Mouse (Mus musculus) midbrain, embryonic 13.5 days (tissue): ENCODE data around the gene Foxc2. TPM values are rescaled to one million over a fixed set of nuclear protein-coding genes. Genes with fewer than 3 reads are reported as not detected.

Source experiments
- ATAC-seq: fragments of 200-750 bp; cut with Nextera tagmentation; 2 replicates; pipeline ENCODE4 v1.8.0; 2017; ENCODE audit warnings: mild to moderate bottlenecking, moderate TSS enrichment, moderate library complexity
- H3K27ac ChIP-seq: fragments of 300-500 bp; sonication (generic); 2 replicates; pipeline ENCODE4 v1.5.1; 2015; ENCODE audit warnings: inconsistent platforms, mild to moderate bottlenecking, moderate library complexity
- H3K27me3 ChIP-seq: fragments of 300-500 bp; sonication (generic); 2 replicates; pipeline ENCODE4 v1.6.1; 2015; ENCODE audit warnings: mild to moderate bottlenecking, inconsistent platforms
- H3K36me3 ChIP-seq: fragments of 300-500 bp; sonication (generic); 2 replicates; pipeline ENCODE4 v1.6.1; 2015; ENCODE audit warnings: mild to moderate bottlenecking, inconsistent platforms
- H3K4me1 ChIP-seq: fragments of 300-500 bp; sonication (generic); replicated peaks from 2 replicates; pipeline ENCODE4 v1.6.1; 2015; ENCODE audit warnings: inconsistent platforms
- H3K4me2 ChIP-seq: fragments of 300-500 bp; sonication (generic); replicated peaks from 2 replicates; pipeline ENCODE4 v1.6.1; 2015; ENCODE audit warnings: moderate library complexity, mild to moderate bottlenecking, inconsistent platforms
- H3K4me3 ChIP-seq: fragments of 300-500 bp; sonication (generic); replicated peaks from 2 replicates; pipeline ENCODE4 v1.5.1; 2015; ENCODE audit warnings: mild to moderate bottlenecking, inconsistent platforms
- H3K9ac ChIP-seq: fragments of 300-500 bp; sonication (generic); replicated peaks from 2 replicates; pipeline ENCODE4 v1.6.1; 2015; ENCODE audit warnings: mild to moderate bottlenecking, inconsistent platforms
- H3K9me3 ChIP-seq: fragments of 300-500 bp; sonication (generic); 2 replicates; pipeline ENCODE4 v1.6.1; 2016; ENCODE audit warnings: mild to moderate bottlenecking, inconsistent platforms
- WGBS: fragments of 180-500 bp; shearing (Covaris S2); methylation state at CpG from one replicate; pipeline ENCODE4 v1.1.7; 2015; 5-methylcytosine and 5-hydroxymethylcytosine counted together
- polyA plus RNA-seq: library from polyadenylated mRNA; unstranded; fragments of >200 nt; fragmentation: Nextera tagmentation; extraction: Ambion mirVana; gene quantifications from 2 replicates; pipeline ENCODE4 v1.2.1, GENCODE M21; 2015

The Foxc2 gene
- polyA plus RNA-seq = 1.3 and 1.9 TPM in 2 replicates

DNA sequence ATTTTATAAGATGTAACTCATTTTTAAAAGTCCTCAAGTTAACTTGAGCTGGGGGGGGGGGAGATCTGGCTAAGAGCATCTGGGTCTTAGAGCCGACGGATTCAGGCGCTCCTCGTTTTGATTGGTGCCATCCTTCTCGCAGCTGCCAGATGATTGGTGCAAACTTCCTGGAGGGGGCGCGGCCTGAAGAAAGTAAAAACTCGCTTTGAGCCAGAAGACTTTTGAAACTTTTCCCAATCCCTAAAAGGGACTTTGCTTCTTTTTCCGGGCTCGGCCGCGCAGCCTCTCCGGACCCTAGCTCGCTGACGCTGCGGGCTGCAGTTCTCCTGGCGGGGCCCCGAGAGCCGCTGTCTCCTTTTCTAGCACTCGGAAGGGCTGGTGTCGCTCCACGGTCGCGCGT lies at the start of gene Foxc2:
Gene Foxc2, plus strand, starts transcription at position 224 of the 400 bp plus-strand sequence.
- no peak for ATAC-seq
- H3K9ac ChIP-seq = 0 out of 2 replicates have a peak within 1 kb of the TSS, but pooled peaks have one; percentile 32
- WGBS = 0% methylated on average over 25 of the region's 25 CpGs

DNA sequence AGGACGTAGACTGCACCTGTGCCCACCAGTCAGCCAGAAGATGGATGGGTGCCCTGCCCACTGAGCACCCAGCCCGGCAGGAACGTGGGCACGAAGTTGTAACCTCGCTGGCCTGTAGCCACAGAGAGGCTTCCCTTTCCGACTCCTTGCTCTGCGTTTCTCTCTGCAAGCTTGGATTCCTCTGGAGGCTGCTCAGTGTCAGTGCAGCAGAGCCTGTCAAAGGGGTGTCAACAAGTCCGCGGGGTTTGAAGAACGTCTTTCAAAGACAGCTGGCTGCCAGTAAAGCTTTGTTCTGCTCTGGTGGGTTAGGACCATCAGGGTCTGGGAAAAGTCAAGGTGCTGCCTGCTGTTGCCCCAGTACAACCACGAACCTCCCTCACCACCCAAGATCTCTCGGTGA lies 44.5 kb upstream of the Foxc2 start:
- 2% methylated on average over 12 of the region's 12 CpGs for WGBS
- Histone ChIP-seq H3K27me3 (peaks cover 90% of the 10 kb centered on the region), H3K9ac (no peak overlapping the region)

More for the DNA sequence above, at the start of gene Foxc2:
- H3K27me3 ChIP-seq = peaks cover 97% of the 10 kb centered on the region
- peaks cover 3% of the 10 kb centered on the region; the same call in 1 of the 2 replicates for H3K9me3 ChIP-seq
- peak within 1 kb of the TSS; percentile 39 for H3K4me3 ChIP-seq
- H3K4me1 ChIP-seq = peaks cover 13% of the 10 kb centered on the region
- H3K27ac ChIP-seq = no peak within 1 kb of the TSS
- no peaks in the 10 kb centered on the region for H3K36me3 ChIP-seq
- peak within 1 kb of the TSS; percentile 58 for H3K4me2 ChIP-seq

DNA sequence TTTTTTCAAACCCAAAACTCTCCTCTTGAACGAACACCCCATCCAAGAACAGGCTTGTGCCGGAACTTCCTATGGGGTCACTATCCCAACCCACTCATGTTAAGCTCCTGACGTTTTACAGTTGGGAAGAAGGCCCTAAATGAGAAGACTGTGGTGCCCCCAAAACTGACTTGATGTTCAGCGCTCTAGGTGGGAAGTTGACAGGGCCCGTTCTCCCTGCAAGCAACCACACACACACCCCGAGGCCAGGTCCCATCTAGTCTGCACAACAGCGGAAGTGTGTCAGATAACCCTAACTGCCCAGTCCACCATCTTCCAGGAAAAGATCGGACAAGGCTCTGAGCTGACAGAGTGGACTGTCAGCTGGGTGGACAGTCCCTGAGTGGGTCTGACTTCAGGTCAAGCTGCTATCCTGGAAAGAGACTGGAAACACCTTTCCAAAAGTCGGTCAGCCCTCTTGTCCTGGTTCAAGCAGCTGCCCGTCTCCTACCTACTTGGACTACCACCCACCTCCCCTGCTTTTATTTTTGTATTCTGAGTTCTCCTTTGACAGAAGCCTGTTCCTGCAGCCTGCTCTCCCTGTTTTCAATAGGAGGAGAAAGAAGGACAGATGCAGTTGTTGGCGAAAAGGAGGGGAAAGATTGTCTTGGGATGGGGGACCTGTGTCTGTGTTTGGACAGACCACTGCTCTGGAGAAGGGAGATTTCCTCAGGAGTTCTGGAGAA lies 43.4 kb upstream of the Foxc2 start:
- Histone ChIP-seq H3K9ac (no peak overlapping the region), H3K4me1 (peaks cover 10% of the 10 kb centered on the region), H3K27ac (no peak overlapping the region), H3K9me3 (no peaks in the 10 kb centered on the region), H3K4me3 (no peak overlapping the region), H3K27me3 (peaks cover 98% of the 10 kb centered on the region), H3K4me2 (no peak overlapping the region), H3K36me3 (no peaks in the 10 kb centered on the region)
- WGBS = 7% methylated on average over 11 of the region's 11 CpGs
- no peak for ATAC-seq

More for the DNA sequence above, 44.5 kb upstream of the Foxc2 start:
- Histone ChIP-seq H3K4me1 (peaks cover 10% of the 10 kb centered on the region), H3K9me3 (no peaks in the 10 kb centered on the region), H3K36me3 (no peaks in the 10 kb centered on the region), H3K27ac (no peak overlapping the region), H3K4me2 (no peak overlapping the region), H3K4me3 (no peak overlapping the region)
- ATAC-seq = no peak

DNA sequence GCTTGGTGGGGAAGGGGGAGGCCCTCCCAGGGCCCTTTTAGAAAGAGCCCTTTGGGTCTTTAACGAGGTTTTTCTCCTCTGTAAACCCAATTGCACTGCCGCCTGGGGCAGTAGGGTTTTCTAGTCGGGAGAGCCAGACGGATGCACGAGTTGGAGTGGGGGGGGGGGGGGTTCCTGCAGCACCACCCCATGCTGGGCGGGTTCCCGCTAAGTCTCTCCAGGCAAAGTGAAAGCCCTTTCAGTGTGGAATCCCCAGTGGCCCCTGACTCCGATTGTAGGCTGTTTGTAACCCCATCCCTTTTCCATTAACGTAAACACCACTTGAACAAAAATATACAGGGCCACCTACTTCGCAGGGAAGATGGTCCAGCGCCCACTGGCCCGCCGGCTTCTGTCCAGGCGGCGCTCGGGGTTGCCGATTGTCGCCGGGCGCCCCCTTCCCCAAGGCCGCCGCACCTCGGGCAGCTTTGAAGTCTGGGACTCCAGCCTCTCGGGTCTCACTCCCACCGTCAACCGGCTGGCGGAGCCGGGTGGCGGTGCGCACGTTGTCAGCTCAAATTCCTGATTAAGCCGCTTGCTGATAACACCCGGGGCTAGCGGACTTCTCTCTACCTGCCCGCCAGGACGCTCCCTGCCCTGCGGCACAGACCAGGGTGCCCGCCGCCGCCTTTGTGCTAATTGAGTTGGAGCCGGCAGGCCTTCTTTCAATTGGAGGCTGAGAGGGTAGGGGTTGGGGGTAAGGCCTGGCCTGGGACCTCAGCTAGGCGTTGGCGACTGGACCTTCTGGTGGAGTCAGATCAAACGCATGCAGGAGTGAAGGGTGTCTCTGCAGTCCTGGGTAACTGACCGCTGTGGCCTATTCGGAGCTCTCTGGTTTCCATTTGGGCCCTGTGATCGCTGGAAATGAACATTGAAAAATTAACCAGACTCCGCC lies 42.5 kb upstream of the Foxc2 start:
- no peak overlapping the region for H3K27ac ChIP-seq
- peaks cover 10% of the 10 kb centered on the region for H3K4me1 ChIP-seq
- H3K36me3 ChIP-seq = no peaks in the 10 kb centered on the region
- H3K4me2 ChIP-seq = peak overlapping the region; percentile 15; the same call in 1 of the 2 replicates
- no peaks in the 10 kb centered on the region for H3K9me3 ChIP-seq
- peak overlapping the region; percentile 15 for H3K4me3 ChIP-seq
- under 1% methylated on average over 48 of the region's 48 CpGs for WGBS
- no peak overlapping the region for H3K9ac ChIP-seq
- no peak for ATAC-seq
- H3K27me3 ChIP-seq = peaks cover 99% of the 10 kb centered on the region

DNA sequence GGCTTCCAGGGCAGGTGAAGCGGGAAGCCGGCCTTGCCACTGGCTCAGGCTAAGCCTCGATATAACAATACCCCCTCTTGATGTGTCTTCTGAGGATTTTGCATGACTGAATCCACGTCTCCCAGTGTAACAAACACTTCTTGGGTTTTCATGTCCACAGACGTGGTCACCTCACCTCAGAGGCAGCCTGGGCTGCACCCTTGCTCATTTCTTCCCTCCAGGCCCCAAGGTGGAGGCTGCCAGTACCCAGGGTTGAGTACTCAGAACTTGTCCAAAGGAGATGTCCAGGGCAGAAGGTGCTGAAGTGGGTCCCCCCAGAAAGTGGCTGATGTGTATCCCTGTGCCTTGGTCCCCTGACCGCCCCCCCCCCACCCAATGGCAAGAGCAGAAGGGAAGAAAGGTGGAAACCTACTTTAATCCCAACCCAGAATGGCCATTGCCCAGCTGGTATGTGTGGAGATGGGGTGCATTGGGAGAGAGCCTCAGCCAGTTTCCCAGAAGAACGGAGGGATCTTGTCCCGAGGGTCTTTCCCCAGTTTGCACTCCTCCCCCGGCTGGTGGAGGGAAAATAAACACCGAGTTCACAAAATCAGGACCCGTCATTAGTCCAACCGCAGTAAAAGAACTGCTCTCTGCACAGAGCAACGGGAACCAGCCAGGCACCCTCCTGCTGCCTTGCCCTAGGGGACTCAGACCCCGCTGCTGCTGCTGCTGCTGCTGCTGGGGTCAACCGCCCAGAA lies 41.7 kb upstream of the Foxc2 start:
- Histone ChIP-seq H3K27ac (no peak overlapping the region), H3K4me2 (no peak overlapping the region), H3K36me3 (no peaks in the 10 kb centered on the region), H3K4me1 (peaks cover 10% of the 10 kb centered on the region), H3K4me3 (no peak overlapping the region), H3K9me3 (no peaks in the 10 kb centered on the region), H3K27me3 (peaks cover 99% of the 10 kb centered on the region), H3K9ac (no peak overlapping the region)
- WGBS = 1% methylated on average over 15 of the region's 15 CpGs
- ATAC-seq = no peak

DNA sequence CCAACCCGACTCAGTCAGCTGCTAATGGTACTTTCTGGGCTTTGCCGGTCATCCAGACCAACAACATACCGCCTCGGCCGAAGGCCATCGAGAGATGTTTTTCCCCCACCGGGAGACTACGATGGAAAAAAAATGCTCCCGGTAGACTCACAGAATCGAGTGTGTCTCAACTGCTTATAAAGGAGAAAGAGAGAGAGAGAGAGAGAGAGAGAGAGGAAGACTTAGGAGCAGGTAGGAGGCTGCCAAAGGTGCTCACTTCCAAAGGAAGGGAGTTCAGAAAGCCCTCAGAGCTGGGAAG lies 41.2 kb upstream of the Foxc2 start:
- 1% methylated on average over 10 of the region's 10 CpGs for WGBS
- Histone ChIP-seq H3K27me3 (peaks cover 99% of the 10 kb centered on the region), H3K36me3 (no peaks in the 10 kb centered on the region), H3K27ac (no peak overlapping the region), H3K4me1 (peaks cover 10% of the 10 kb centered on the region), H3K4me3 (no peak overlapping the region), H3K4me2 (no peak overlapping the region), H3K9ac (no peak overlapping the region), H3K9me3 (no peaks in the 10 kb centered on the region)
- ATAC-seq = no peak

DNA sequence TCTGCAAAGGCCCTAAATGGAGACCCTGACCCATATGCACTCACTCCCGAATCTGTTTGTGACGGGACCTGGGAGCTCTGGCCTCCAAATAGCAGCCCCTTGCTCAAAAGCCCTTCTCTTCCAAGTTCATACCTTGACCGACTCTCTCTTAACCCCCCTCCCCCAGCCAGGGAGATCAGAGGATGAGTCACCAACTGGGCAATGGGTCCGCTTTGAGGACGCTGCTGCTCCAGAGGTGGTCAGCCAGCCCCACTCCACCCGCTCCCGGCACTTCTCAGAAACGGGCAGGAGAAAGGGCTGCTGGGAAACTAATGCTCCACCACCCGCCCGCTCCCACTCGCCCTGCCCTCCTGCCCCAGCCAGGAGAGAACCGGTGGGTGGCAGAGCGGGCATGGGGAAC lies 40.0 kb upstream of the Foxc2 start:
- Histone ChIP-seq H3K27ac (no peak overlapping the region), H3K4me2 (no peak overlapping the region), H3K9ac (no peak overlapping the region), H3K4me3 (no peak overlapping the region), H3K36me3 (no peaks in the 10 kb centered on the region), H3K27me3 (peaks cover 99% of the 10 kb centered on the region), H3K4me1 (peaks cover 12% of the 10 kb centered on the region), H3K9me3 (no peaks in the 10 kb centered on the region)
- no peak for ATAC-seq
- WGBS = 1% methylated on average over 13 of the region's 13 CpGs

DNA sequence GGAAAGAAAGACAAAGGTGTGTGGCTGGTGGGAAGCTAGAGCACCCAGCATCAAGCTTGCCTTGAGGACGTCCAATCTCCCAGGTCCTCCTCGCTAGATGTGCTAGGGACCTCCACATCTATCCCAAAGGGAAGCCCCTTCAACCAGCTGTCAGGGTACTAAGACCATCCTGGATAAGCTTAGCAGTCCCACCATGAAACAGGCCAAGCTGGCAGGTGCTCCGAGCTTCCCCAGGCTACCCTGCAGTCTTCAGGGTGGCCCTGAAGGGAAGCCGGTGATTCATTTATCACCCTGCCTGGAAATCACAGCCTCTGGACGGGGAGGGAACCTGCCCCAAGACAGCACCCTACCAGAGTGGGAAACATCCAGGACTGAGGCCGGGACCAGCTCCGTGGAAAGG lies 39.4 kb upstream of the Foxc2 start:
- Histone ChIP-seq H3K4me2 (no peak overlapping the region), H3K9me3 (no peaks in the 10 kb centered on the region), H3K27ac (no peak overlapping the region), H3K4me3 (no peak overlapping the region), H3K9ac (no peak overlapping the region), H3K27me3 (peaks cover 99% of the 10 kb centered on the region), H3K36me3 (no peaks in the 10 kb centered on the region), H3K4me1 (peaks cover 12% of the 10 kb centered on the region)
- 5% methylated on average over 7 of the region's 7 CpGs for WGBS
- no peak for ATAC-seq

DNA sequence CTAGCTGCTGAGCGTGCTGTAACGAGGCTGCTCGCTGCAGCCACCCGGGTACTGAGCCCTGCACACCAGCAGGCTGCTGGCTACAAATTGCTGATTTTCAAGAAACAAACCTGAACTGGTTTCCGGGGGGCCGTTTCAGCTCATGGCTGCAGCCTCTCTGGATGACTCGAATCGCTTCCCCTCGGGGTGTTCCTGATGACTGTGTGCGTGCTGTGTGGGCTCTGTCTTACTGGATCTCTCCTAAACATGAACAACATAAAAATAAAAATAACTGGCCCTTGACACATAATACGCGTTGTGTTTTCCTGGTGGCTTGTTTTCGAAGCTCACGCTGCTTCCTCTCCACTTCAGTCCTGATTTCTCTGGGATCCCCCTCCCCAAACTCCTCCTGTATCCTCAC lies 37.2 kb upstream of the Foxc2 start:
- Histone ChIP-seq H3K9ac (no peak overlapping the region), H3K36me3 (no peaks in the 10 kb centered on the region), H3K4me1 (peaks cover 15% of the 10 kb centered on the region), H3K9me3 (no peaks in the 10 kb centered on the region), H3K27ac (no peak overlapping the region), H3K4me3 (no peak overlapping the region), H3K4me2 (no peak overlapping the region), H3K27me3 (peaks cover 99% of the 10 kb centered on the region)
- WGBS = under 1% methylated on average over 14 of the region's 14 CpGs
- ATAC-seq = no peak

DNA sequence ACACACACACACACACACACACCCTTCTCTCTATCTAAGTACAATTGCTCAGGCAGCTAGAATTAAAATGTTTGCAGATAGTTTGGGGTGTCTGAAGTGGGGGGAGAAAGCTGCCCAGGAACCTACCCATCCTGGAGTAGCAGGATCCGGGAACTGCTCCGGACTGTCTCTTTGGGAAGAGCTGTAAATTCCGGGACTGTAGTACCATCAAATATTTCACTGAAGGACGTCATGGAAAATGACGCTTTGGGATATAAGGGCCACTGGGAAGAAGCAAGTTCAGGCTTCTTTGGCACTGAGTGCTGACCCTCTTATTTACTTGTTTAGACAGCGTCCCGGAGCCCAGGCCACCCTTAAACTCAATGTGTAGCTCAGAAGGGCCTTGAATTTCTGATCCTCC lies 36.8 kb upstream of the Foxc2 start:
- Histone ChIP-seq H3K27ac (no peak overlapping the region), H3K9me3 (no peaks in the 10 kb centered on the region), H3K36me3 (no peaks in the 10 kb centered on the region), H3K4me1 (peaks cover 19% of the 10 kb centered on the region), H3K9ac (no peak overlapping the region), H3K4me3 (no peak overlapping the region), H3K27me3 (peaks cover 99% of the 10 kb centered on the region), H3K4me2 (no peak overlapping the region)
- WGBS = 1% methylated on average over 7 of the region's 7 CpGs
- ATAC-seq = no peak

DNA sequence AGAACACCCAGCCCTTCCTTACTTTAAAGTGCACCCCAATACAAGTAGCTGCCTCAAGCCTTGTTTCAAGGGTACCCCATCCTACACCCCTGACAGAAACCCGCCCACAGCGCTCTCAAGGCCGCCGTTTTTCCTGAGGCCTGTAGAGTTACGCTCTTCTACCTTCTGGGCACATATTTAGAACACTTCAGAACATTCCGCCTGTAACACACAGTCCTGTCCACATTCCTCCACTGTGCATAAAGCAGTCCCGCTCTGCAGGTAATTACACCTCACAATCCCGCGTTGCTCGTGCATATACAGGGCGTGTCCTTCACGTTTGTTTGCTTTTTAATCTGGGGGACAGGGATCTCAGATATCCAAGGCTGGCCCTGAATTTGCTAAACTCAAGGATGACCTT lies 36.0 kb upstream of the Foxc2 start:
- no peak for ATAC-seq
- 1% methylated on average over 12 of the region's 12 CpGs for WGBS
- Histone ChIP-seq H3K9ac (no peak overlapping the region), H3K4me1 (peaks cover 26% of the 10 kb centered on the region), H3K4me3 (no peak overlapping the region), H3K27me3 (peaks cover 99% of the 10 kb centered on the region), H3K36me3 (no peaks in the 10 kb centered on the region), H3K9me3 (no peaks in the 10 kb centered on the region), H3K27ac (no peak overlapping the region), H3K4me2 (no peak overlapping the region)
